Mouse (Mus musculus) testis, postnatal 10 days (tissue): Measurements from ENCODE around the gene Rock2.
A peak's percentile ranks its signal among the peaks of the same experiment; 100 is the strongest.

Experiments used
- DNase-seq: peaks from one replicate; pipeline ENCODE4 v3.0.0; 2021; ENCODE audit warnings: low spot score

The Rock2 gene

GRCm38 (mm10) chr12:16894396-16895220 is at the start of gene Rock2:
Gene Rock2 (plus strand): TSS chr12:16894895.
- DNase-seq = peak; percentile 93

GRCm38 (mm10) chr12:16847204-16847792 is 47.4 kb upstream of the Rock2 start:
- DNase-seq = no peak

GRCm38 (mm10) chr12:16848501-16848900 is 46.2 kb upstream of the Rock2 start:
- no peak for DNase-seq

- no peak for DNase-seq
Observed at GRCm38 (mm10) chr12:16849821-16850220, 44.9 kb upstream of the Rock2 start.

- peak; percentile 51 for DNase-seq
Observed at GRCm38 (mm10) chr12:16850431-16851375, 44.0 kb upstream of the Rock2 start.

GRCm38 (mm10) chr12:16853431-16854165 is 41.1 kb upstream of the Rock2 start:
- peak; percentile 85 for DNase-seq

- DNase-seq = no peak
Observed at GRCm38 (mm10) chr12:16855632-16856305, 38.9 kb upstream of the Rock2 start.

GRCm38 (mm10) chr12:16856306-16856679 is 38.4 kb upstream of the Rock2 start:
- DNase-seq = no peak

- DNase-seq = no peak
Observed at GRCm38 (mm10) chr12:16858081-16858480, 36.6 kb upstream of the Rock2 start.

GRCm38 (mm10) chr12:16859781-16860180 is 34.9 kb upstream of the Rock2 start:
- no peak for DNase-seq

GRCm38 (mm10) chr12:16860533-16860932 is 34.2 kb upstream of the Rock2 start:
- DNase-seq = no peak

GRCm38 (mm10) chr12:16860961-16861360 is 33.7 kb upstream of the Rock2 start:
- DNase-seq = no peak

- DNase-seq = no peak
Observed at GRCm38 (mm10) chr12:16864477-16864876, 30.2 kb upstream of the Rock2 start.

- DNase-seq = no peak
Observed at GRCm38 (mm10) chr12:16865871-16866270, 28.8 kb upstream of the Rock2 start.

- DNase-seq = no peak
Observed at GRCm38 (mm10) chr12:16866460-16866859, 28.2 kb upstream of the Rock2 start.

GRCm38 (mm10) chr12:16867306-16867705 is 27.4 kb upstream of the Rock2 start:
- DNase-seq = no peak

GRCm38 (mm10) chr12:16868618-16869017 is 26.1 kb upstream of the Rock2 start:
- no peak for DNase-seq

GRCm38 (mm10) chr12:16869091-16869778 is 25.5 kb upstream of the Rock2 start:
- DNase-seq = no peak

GRCm38 (mm10) chr12:16869870-16870404 is 24.8 kb upstream of the Rock2 start:
- no peak for DNase-seq

GRCm38 (mm10) chr12:16870405-16871068 is 24.2 kb upstream of the Rock2 start:
- peak; percentile 69 for DNase-seq
